Mouse (Mus musculus): ENCODE results near the gene Dbp. TPM values are rescaled to one million over a fixed set of nuclear protein-coding genes. Genes with fewer than 3 reads are reported as not detected.
A peak's percentile ranks its signal among the peaks of the same experiment; 100 is the strongest.

The Dbp gene
- total RNA-seq, 4 experiments from 2014 or later = 76.7 to 136 (median 109) TPM

DNA sequence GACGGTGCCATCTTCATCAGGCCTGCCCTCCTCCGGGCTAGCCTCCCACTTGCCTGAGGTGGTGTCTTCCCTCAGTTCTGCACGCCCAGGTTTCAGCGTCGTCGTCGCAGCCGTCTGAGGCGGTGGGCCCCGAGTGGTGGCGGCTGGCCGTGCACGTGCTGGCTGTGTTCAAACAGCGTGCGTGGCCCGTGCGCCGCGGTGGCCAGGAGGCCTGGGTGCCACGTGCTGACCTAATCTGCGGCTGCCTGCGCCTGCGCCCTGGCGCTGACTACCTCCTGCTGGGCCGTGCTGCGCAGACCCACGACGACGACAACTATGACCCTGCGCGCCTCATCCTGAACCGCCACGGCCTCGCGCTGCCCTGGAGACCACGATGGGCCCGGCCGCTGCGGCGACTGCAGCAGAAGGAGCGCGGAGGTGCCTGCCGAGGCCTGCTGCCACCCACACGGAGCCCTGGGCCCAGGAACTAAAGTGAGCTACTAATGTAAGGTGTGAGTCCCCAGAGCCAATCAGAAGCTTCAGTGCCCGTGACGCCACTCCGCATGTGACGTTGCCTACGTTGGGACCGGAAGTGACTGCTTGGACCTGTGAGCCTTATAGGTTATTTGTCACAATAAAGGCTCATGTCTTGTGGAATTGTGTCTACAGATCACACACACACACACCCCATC lies 10.8 kb upstream of the Dbp start, which contains the start of gene Sec1:
Gene Sec1 (minus strand): TSS at position 482 of the 671 bp plus-strand sequence.
- no peak for DNase-seq (ENCODE audit: low spot score in 2 of 2)

DNA sequence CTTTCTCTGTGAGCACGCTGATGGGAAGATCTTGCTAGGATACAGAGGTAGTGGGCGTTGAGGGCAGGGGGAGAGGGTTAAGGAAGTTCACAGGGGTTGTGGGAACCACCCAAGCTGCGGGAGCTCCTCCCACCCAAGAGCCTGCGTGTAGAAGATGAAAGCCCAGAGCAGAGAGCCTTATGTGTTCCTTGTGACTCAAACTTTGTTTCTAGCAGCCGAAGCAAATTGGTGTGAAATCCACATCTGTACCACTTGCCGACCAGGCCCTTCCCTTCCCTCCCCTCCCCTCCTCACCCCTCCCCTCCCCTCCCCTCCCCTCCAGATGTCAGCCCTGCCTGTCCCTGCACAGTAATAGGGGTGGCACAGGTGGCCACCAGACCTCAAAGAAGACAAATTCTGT lies 9.8 kb upstream of the Dbp start:
- no peak for DNase-seq (ENCODE audit: low spot score in 2 of 2)

DNA sequence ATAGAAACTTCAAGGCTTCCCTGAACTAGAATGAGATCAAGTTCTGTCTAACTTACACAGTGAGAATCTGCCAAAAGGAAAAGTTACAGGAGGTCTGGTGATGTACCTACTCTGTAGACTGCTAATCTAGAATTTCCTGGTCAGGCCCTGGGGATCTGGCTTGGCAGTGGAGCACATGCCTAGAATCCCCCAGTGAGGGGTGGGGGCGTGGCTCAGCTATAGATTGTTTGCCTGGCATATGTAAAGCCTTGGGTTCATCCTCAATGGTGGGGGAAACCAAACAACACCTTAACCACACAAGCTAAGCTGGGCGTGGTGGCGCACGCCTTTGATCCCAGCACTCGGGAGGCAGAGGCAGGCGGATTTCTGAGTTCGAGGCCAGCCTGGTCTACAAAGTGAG lies 7.0 kb upstream of the Dbp start:
- DNase-seq (ENCODE audit: low spot score in 2 of 2) = no peak

DNA sequence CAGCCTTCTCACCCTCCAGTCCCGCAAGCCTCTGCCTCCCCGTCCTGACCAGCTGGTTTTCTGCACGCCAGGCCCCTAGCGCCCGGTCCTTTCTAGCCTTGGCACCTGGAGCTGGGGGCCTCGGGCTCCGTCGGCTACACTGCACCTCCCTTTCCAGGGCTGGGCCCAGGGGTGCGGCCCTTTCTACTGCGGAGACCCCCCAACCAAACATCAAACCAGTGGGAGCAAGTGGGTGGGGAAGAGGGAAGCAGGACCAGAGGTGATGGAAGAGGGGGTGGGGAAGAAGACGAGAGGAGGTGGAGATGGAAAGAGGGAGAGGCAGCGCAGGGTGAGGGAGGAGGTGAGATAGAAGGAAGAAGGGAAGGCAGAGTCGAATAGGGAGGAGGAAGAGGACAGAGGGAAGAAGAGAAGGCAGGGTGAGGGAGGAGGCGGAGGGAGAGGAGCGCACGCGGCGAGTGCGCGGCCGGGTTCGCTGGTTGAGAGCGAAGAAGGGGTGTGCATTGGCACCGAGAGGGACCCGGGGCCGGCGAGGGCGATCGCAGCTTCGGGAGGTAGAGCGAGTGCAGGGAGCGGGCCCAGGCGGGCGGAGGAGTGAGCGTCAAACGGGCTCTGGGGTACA lies 5.3 kb upstream of the Dbp start, which contains the start of gene Car11:
Gene Car11 (plus strand): TSS at position 321 of the 619 bp plus-strand sequence.
- no peak for DNase-seq (ENCODE audit: low spot score in 2 of 2)

DNA sequence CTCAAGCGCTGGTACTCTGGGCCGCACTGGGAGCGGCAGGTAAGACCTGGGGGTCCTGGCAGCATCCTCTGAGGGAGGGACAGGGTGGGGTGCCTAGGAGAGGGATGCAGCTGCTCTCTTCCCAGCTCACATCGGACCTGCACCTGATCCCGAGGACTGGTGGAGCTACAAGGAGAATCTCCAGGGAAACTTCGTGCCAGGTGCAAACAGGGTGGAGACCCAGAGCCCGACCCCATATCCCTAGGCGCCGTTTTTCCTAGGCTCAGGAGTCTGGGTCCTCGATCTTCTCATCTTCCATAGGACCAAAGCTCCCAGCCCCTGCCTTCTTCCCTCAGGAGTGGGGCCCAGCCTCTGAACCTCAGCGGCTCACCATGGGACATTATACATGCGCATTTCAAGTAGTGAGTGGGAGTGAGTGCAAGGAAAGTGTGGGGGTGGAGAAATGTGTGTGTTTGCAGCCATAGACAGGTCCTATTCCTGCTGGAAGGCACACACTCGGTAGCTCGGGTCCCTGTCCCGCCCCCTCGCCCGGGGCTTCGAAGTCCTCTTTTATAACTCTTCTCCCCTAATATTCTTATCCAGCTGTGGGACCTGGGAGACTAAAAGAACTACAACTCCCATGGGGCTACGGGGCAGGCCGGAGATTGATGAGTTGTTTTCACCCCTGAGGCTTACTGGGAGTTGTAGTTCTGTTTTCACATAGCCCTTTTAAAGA lies 4.4 kb upstream of the Dbp start:
- DNase-seq (ENCODE audit: low spot score in 2 of 2) = peak; percentile 83 to 89

DNA sequence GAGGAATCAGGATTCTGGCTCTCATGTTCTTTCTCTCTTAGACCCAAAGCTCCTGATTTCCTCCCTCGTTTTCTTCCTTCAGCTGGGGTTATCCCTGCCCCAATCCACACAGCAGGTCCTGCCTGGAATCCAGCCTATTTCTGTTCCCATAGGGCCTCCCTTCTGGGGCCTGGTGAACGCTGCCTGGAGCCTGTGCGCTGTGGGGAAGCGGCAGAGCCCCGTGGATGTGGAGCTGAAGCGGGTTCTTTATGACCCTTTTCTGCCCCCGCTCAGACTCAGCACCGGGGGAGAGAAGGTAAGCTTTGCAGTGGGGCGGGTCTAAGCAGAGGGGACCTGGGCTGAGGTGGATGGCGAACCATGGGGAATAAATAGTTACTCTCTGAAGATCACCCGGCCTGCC lies 3.8 kb upstream of the Dbp start:
- no peak for DNase-seq (ENCODE audit: low spot score in 2 of 2)

DNA sequence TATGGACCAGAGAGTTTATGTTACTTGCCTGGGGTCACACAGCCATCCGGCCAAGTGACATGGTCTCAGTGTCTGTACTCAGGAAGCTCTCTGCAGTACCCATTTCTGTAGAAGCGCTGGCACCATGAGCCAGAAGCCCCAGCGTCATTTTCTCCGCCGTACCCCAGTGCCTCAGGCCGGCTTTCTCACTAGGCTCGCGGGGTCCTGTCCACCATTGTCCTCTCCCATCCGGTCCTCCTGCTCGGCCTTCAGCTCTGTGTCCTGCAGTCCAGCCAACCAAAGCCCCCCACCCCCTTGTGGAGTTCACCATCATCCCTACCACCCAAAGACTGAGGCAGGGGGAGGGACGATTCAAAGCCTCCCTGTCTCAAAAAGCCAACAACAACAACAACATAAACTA lies 3.3 kb upstream of the Dbp start:
- no peak for DNase-seq (ENCODE audit: low spot score in 2 of 2)

DNA sequence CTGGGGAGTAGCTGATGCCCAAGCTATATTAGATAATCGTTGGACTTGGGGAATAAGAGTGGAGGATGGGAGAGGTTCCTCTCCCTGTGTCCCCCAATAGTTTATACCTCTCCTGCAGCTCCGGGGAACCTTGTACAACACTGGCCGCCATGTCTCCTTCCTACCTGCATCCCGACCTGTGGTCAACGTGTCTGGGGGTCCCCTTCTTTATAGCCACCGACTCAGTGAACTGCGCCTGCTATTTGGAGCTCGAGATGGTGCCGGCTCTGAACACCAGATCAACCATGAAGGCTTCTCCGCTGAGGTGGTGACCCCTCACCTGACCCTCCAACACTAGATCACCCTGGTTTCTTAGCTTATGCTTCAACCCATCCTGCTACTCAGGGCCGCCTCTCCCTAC lies 2.6 kb upstream of the Dbp start:
- DNase-seq (ENCODE audit: low spot score in 2 of 2) = no peak

DNA sequence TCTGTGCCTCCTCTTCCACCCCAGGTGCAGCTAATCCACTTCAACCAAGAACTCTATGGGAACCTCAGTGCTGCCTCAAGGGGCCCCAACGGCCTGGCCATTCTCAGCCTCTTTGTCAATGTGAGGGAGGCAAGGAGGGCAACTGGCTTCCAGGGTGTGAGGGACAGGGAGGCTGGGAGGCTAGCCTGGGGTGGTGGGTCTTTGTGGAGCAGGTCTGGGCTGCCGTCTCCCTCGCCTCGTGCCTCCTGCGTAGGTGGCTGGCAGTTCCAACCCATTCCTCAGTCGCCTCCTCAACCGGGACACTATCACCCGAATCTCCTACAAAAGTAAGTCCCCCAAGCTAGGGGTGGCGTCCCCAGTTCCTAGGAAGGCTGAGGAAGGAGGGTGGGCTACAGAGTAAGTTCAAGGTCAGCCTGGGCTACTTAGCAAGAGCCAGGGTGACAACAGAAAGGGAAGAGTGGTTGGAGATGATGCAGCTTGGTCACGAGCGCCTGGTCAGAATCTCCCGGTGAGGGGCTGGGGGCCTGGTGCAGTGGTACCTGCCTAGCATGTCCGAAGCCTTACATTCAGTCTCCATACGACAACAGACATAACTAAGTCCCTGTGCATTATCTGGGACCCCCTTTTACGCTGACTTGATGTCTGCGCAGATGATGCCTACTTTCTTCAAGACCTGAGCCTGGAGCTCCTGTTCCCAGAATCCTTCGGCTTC lies 1.9 kb upstream of the Dbp start:
- DNase-seq (ENCODE audit: low spot score in 2 of 2) = no peak

DNA sequence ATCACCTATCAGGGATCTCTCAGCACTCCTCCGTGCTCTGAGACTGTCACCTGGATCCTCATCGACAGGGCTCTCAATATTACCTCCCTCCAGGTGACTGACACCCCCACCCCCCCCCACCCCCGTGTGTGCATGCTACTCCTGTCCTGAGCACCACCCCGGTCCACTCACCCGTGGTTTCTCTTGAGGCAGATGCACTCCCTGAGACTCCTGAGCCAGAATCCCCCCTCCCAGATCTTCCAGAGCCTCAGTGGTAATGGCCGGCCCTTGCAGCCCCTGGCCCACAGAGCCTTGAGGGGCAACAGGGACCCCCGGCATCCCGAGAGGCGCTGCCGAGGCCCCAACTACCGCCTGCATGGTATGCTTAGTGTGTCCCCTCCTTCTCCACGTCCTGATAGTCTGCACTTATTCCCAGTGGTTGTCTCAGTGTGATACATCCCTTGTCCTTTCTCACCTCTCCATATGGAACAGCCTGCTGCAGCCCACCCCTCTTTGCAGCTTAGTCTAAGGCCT lies 1.3 kb upstream of the Dbp start:
- no peak for DNase-seq (ENCODE audit: low spot score in 2 of 2)

DNA sequence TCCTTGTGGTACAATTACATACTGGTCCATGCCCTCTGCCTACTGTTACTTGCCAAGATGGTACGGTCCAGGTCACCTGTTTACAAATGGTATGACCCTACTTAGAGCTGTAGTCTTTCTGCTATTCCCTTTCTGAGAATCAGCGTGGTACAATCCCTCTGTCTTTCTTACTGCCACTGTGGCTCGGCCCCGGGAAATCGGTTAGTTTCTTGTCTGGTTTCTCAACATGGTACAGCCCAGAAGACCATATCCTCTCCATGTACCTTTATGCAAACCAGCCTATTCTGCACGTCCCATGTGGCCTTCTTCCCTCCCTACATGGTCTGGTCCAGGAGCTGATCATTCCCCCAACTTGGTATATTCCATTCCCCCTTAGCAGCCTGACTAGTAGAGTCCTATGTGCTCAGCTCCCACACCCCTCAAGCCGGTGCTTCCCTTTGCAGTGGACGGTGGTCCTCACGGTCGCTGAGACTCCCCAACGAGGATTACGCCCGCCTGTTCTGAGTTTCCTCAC lies 785 bp upstream of the Dbp start:
- DNase-seq (ENCODE audit: low spot score in 2 of 2) = peak; percentile 80 to 88

DNA sequence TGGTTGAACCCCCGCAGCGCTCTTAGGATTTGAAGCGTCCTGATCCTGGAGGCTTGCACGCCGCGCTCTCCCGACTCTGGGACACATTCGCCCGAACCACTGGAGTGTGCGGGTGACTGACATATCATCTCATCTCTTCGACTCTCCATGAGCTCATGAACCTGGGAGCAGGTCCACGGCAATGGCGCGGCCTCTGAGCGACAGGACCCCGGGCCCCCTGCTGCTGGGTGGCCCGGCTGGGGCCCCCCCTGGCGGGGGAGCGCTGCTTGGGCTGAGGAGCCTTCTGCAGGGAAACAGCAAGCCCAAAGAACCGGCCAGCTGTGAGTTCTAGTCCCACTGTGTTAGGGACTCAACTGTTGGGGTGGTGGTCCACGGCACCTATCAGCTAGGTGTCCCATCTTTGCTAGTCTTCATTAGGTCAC lies 566 bp downstream of the Dbp start:
- no peak for DNase-seq (ENCODE audit: low spot score in 2 of 2)

DNA sequence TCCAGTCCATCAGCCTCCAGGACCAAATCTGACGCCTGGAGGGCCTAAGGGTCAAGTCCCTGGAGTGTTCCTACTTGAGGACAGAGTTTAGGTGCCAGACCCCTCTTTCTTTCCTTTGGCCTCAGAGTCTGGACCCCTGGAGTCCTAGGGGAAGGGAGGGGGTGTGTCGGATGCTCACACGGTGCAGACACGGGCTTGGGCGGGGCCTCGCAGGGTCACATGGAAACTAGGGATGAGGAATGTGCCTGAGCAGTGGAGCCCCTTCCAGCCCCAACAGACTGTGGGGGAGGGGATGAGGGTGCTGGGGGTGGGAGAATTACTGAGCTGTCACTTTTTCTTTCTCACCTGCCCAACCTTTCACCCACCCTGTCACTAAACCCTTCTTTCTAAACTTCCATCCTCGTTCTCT lies 989 bp downstream of the Dbp start:
- DNase-seq (ENCODE audit: low spot score in 2 of 2) = peak; percentile 82 to 91

DNA sequence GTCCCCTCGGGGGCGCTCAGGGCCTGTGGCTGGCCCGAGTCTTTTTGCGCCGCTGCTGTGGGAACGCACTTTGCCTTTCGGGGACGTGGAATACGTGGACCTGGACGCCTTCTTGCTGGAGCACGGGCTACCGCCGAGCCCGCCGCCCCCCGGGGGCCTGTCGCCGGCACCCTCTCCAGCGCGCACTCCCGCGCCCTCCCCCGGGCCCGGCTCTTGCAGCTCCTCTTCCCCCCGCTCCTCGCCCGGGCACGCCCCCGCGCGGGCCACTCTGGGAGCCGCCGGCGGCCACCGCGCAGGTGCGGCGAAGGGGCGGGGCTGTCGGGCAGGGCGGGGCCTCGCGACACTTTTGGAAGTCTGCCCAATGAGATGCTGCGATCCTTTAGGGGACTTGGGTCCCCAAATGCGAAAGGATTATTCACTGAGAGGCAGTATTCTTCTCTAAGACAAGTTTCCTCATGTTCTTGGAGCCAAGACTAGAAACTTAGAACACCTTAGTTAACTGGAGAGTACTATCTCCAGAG lies 1.9 kb downstream of the Dbp start:
- peak in 1 of 2 experiments; percentile 74 for DNase-seq (ENCODE audit: low spot score in 2 of 2)

DNA sequence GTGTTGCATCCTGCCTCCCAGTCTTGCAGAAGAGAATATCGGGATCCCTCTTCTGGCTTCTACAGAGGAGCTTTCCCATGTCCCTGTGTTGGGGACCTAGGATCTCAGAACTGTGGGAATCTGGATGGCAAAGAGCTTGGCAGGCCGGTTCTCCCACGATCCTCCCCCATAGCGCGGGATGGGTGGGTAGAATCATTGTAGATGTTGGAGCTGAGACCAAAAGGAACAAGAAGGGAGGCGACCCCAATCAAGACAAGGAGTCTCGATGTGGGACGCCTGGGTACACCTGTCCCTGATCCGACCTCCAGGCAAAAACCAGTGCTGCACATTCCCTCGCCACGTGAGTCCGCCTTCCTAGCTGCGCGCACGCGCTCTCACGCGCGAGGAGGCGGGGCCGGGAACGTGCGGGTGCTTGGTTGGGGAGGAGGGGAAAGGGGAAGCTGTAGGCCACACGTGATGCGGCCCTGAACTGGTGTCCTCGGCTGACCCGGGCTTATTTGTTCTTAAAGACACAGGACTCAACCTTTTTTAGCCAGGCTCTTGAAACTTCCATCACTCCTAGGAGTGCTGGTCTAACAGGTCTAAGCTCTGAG lies 2.6 kb downstream of the Dbp start:
- DNase-seq (ENCODE audit: low spot score in 2 of 2) = peak; percentile 93 to 94

DNA sequence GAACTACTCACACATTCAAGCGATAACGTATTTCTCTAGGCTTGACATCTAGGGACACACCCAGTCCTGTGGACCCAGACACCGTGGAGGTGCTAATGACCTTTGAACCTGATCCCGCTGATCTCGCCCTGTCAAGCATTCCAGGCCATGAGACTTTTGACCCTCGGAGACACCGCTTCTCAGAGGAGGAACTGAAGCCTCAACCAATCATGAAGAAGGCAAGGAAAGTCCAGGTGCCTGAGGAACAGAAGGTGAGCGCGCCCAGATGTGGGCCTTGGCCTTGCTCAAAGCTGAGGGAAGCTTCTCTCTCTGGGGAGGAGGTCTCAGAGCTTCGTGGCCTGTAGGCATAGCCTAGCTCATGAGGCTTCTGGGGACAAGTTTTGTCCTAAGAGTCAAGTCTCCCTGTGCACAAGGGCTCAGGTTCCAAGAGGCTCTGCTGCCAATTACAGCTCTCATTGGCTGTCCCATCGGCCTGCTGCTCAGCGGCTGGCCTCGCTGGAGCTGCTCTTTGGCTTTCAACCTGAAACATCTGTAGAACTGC lies 3.4 kb downstream of the Dbp start:
- no peak for DNase-seq (ENCODE audit: low spot score in 2 of 2)

DNA sequence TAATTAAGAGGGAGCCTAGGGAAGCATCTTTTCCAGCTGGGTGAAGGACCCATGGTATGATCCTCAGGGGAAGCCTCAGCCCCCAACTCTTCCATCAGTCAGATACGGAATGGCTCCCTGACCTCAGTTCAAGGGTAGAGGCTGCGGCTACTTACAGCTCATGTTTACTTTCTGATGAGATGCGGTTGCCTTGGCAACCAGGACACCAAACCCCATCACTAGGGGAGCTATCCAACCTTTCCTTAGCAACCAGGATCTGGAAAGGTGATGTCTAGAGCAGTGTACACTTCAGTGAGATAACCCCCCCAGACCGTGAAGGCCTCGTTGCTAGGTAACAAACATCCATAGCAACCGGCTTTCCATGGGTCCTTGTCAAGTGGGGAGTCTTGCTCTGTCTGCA lies 4.1 kb downstream of the Dbp start:
- no peak for DNase-seq (ENCODE audit: low spot score in 2 of 2)

DNA sequence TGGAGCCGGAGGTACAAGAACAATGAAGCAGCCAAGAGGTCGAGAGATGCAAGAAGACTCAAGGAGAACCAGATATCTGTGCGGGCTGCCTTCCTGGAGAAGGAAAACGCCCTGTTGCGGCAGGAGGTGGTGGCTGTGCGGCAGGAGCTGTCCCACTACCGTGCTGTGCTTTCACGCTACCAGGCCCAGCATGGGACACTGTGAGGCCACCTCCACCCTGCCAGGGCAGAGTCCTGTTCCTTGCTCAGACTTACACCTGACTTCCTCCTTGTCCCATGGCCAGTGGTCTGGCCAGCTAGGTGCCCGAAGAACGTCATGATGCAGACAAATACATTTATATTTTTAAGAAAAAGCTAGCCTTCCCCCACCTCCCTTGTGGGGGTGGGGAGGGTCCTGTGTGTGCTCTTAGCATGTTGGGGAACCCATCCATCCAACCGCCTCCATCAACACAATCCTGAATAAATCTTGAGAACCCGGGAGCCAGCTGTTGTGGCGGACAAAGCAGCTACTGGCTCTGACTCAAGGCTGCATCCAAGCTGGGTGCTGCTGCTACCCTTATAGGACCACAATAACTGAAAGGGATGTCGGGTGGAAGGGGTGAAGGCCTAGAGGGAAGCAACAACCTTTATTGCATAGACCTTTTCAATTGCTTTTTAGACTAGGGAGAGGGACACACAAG lies 4.9 kb downstream of the Dbp start:
- DNase-seq (ENCODE audit: low spot score in 2 of 2) = no peak

DNA sequence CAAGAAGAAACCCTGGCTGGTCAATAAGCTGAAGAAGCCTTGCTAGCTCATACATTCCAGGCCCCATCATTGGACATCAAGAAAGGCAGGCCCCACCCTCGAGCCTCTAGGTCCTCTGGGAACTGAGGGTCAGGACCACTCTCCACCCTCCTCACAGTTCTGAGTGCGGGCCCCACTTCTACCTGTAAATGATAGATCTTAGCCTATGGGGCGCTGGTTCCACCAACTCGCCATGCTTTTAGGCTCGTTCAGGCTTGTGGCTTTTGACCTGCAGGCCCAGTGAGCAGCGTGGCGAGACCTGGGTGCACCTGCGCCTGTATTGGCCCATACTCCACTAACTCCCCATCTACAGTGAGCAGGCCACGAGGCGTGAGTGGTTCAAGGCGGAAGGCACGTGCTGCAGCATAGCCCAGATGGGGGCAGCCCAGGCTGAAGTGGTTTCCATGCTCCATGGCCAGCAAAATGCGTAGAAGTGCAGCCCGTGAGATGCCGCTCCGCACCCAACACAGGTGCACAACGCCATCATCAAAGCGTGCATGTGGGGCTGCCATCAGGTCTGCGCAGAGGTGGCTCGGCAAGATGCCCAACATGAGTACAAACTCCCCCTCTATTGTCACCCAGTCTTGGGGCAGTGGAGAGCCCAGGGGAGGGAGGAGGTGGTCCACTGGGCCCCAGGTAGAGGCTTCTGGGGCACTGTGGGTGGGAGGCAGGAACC lies 5.7 kb downstream of the Dbp start:
- no peak for DNase-seq (ENCODE audit: low spot score in 2 of 2)

All from layer of hippocampus, adult 8-10 months (tissue).